Mouse (Mus musculus): ENCODE measurements around the gene Ccdc136. TPM values are rescaled to one million over a fixed set of nuclear protein-coding genes. Genes with fewer than 3 reads are reported as not detected.
"Not testable (repeated sequence)": the region's sequence is repeated elsewhere in the genome, so short reads cannot be mapped to it uniquely, and the experiment has no call there.

Gene Ccdc136
- 44.5 and 46.7 TPM in 2 replicates for polyA plus RNA-seq (2012; rRNA removed)

DNA sequence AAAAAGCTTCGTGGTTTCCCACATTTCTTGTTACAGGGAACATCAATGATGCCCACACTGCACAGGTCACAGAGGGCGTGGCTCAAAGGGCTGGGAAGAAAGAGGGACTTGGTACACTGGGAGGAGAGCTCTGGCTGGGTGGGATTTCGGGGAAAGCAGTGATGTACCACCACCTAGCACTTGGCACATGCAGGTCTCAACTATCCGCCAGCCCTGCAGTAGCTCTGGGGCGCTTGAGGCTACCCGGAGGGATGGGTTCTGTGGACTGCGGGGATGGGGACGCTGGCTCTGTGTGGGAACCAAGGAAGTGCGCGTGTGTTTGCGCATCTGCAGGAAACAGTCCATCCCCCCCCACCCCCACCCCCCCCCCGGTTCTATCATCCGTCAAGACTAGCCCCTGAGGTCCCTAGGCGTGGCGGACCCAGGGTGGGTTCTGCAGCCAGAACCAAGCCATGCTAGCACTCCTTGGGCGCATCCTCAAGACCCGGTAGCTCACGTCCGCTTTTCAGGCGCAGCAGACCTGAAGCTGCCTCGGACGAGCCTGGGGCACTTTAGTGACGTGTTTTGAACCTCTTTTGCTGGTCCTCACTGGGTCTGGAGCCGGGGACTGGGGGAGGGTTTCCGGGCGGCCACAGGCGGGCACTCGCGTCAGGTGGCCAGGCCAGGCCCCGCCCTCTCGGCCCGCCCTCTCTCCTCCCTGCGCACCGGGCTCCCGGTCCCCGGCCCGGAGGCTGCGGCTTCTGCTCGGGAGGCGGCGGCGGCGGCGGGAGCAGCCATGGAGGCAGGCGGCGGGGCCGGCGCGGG, at the start of gene Ccdc136:
Gene Ccdc136, plus strand, starts transcription at position 400 of the 804 bp plus-strand sequence.
- TF ChIP-seq CTCF (IDR thresholded peaks at IDR 0.05; ENCODE audit: borderline replicate concordance, extremely low read depth, insufficient read depth, insufficient read length) (no peak), POLR2A (IDR thresholded peaks at IDR 0.05; ENCODE audit: borderline replicate concordance, extremely low read depth, insufficient read depth, insufficient read length, poor library complexity, severe bottlenecking) (peak; percentile 75)
- peak; percentile 86 for DNase-seq (ENCODE audit: low read depth)

DNA sequence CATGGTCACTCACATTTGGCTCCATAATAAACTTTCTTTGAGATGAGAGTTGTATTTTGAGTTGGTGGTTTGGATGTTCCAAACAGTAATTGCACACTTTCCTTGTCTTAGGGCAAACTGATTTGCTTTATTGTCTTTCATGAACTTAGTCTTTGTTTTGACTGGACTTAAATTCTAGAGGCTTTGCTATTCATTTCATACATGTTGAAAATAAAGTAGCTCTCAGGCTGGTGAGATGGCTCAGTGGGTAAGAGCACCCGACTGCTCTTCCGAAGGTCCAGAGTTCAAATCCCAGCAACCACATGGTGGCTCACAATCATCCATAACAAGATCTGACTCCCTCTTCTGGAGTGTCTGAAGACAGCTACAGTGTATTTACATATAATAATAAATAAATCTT, 49.6 kb upstream of the Ccdc136 start:
- not testable (repeated sequence) for DNase-seq (ENCODE audit: low read depth)

DNA sequence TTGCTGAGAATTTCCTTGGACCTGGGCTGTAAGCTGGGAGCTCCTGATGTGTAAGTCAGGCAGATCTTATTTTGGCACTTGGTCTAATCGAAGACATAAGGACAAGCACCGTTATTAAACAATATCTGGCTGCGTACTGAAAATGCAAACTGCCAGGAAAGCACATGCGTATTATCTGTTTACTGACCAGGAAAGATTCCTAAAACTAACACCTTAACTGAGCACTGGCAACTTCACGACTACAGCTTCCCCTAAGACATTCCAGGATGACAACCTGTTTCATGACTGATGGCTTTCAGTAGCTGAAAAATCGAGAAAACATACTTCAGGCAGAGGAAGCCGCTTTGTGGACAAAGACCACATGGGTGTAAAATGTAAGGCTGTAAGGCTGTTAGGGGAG, 48.9 kb upstream of the Ccdc136 start:
- DNase-seq (ENCODE audit: low read depth), result no peak
- TF ChIP-seq CTCF (IDR thresholded peaks at IDR 0.05; ENCODE audit: borderline replicate concordance, extremely low read depth, insufficient read depth, insufficient read length) (no peak), POLR2A (IDR thresholded peaks at IDR 0.05; ENCODE audit: borderline replicate concordance, extremely low read depth, insufficient read depth, insufficient read length, poor library complexity, severe bottlenecking) (no peak)

DNA sequence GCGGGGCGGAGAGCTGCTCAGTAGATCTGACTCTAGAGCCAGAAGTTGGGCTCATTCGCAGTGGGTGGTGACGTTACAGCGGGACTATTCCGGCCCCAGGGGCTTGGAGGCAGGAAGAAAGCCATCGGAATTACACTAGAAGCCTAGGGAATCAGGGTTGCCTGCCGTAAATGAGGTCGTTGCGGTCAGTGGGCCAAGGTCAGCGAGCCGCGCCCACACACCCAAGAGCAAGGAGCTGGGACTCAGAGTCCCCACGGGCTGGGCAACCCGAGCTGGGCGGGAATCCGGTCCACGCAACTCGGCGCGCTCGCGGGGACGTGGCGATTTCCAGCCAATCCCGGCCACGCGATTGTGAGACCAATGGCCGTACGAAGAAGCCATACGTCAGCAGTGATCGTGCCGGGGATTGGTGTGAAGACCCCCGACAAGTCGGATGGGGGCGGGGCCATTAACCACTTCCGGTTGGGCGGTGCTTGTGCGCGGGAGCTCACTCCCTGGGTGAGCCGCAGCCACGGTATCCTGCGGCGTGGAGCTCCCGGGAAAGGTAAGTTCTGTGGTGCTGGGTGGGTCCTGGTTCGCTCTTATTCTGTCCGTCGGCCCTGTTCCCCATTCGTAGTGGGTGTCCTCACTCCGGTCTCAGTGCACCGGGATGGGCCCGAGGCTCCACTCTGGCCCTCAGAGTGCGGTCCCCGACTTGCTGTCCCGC, 48.3 kb upstream of the Ccdc136 start, which contains the start of gene Calu:
Gene Calu, plus strand, starts transcription at position 405 of the 706 bp plus-strand sequence.
- TF ChIP-seq POLR2A (IDR thresholded peaks at IDR 0.05; ENCODE audit: borderline replicate concordance, extremely low read depth, insufficient read depth, insufficient read length, poor library complexity, severe bottlenecking) (peak; percentile 78; the same call in 1 of the 2 replicates), CTCF (IDR thresholded peaks at IDR 0.05; ENCODE audit: borderline replicate concordance, extremely low read depth, insufficient read depth, insufficient read length) (no peak)
- DNase-seq (ENCODE audit: low read depth), result peak; percentile 100

DNA sequence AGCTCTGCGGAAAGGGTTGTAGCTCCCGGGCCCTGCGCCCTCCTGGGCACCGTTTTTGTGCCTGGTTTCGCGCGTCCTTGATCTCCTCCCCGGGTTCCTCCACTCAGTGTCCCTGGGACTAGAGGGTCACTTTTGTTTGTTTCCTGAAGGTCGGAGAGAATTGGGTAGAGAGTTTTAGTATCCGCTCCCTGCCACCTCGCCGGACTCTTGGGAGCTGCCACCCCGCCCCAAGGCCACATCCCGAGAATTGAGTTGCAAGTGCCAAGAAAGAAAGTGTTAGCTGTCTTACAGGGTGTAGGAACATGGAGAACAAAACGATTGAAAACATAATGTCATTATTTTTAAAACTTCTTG, 47.8 kb upstream of the Ccdc136 start:
- DNase-seq (ENCODE audit: low read depth), result no peak
- no peak for TF ChIP-seq POLR2A (IDR thresholded peaks at IDR 0.05; ENCODE audit: borderline replicate concordance, extremely low read depth, insufficient read depth, insufficient read length, poor library complexity, severe bottlenecking)
- TF ChIP-seq CTCF (IDR thresholded peaks at IDR 0.05; ENCODE audit: borderline replicate concordance, extremely low read depth, insufficient read depth, insufficient read length), result no peak

DNA sequence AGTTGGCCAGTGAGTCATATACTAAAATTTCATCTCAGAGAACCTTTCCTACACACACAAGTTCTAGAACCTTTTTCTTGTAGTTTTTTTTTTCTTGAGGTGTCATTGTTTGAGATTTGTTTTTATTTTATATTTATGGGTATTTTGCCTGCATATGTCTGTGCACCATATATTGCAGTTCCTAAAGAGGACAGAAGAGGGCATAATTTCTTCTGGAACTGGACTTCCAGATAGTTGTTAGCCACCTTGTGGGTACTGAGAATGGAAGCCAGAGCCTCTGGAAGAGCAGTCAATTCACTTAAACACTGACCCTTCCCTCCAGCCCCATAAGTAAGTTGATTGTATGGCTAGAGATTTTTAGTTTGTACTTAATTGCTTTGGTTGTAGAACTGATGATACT, 44.5 kb upstream of the Ccdc136 start:
- DNase-seq (ENCODE audit: low read depth), result no peak
- no peak for TF ChIP-seq CTCF (IDR thresholded peaks at IDR 0.05; ENCODE audit: borderline replicate concordance, extremely low read depth, insufficient read depth, insufficient read length)
- TF ChIP-seq POLR2A (IDR thresholded peaks at IDR 0.05; ENCODE audit: borderline replicate concordance, extremely low read depth, insufficient read depth, insufficient read length, poor library complexity, severe bottlenecking), result no peak

DNA sequence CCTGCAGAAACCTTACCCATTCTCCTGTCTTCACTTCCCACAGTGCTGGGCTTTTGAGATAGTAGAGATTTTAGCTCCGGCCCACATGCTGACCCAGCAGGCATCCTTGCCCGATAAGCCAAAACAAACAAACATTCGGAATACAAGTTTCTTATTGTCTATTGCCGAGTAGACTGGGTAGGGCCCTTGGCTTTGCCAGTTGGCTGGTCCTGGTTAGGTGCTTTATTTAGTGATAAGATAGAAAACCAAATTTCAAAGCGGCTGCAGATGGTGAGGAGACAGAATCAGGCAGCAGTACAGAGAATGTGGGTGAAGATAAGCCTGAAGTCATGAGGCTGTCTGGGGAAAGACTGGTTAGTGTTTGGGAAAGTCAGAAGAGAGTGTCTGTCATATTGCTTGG, 43.3 kb upstream of the Ccdc136 start:
- TF ChIP-seq POLR2A (IDR thresholded peaks at IDR 0.05; ENCODE audit: borderline replicate concordance, extremely low read depth, insufficient read depth, insufficient read length, poor library complexity, severe bottlenecking), result no peak
- TF ChIP-seq CTCF (IDR thresholded peaks at IDR 0.05; ENCODE audit: borderline replicate concordance, extremely low read depth, insufficient read depth, insufficient read length), result no peak

DNA sequence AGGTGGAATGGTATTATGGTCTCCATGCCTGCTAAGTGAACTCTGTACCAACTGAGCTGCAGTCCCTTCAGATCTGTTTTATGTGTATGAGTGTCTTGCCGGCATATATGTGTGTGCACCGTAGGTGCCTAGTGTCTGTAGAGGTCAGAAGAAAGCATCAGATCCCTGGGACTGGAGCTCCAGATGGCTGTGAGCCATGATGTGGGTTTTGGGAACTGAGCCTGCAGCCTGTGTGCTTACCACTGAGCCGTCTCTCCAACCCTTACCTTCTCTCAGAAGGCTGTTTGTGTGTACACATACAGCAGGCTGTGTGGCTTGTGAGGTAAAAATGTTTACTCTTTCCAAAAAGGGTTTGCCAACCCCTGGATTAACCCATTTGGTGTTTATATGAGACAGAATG, 36.7 kb upstream of the Ccdc136 start:
- DNase-seq (ENCODE audit: low read depth), result no peak
- no peak for TF ChIP-seq CTCF (IDR thresholded peaks at IDR 0.05; ENCODE audit: borderline replicate concordance, extremely low read depth, insufficient read depth, insufficient read length)
- TF ChIP-seq POLR2A (IDR thresholded peaks at IDR 0.05; ENCODE audit: borderline replicate concordance, extremely low read depth, insufficient read depth, insufficient read length, poor library complexity, severe bottlenecking), result no peak

More for the DNA sequence above, 43.3 kb upstream of the Ccdc136 start:
- DNase-seq (ENCODE audit: low read depth), result no peak

DNA sequence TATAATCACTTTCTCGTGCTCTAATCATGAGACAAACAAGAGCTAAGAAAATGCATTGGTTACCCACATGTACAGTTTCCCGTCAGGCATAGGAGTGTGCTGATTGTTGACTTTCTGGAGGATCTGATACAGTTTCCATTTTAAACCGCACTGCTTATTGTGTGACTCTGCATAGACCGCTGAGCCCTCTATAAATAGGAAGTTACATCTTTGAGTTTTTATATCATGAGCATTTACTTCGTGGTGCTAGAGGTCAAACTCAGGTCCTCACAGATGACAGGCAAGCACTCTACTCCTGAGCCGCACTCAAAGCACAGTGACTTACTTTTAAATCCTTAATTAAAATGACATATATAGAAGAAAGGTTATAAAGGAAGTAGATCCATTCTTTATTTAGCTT, 35.9 kb upstream of the Ccdc136 start:
- no peak for DNase-seq (ENCODE audit: low read depth)
- TF ChIP-seq CTCF (IDR thresholded peaks at IDR 0.05; ENCODE audit: borderline replicate concordance, extremely low read depth, insufficient read depth, insufficient read length) (no peak), POLR2A (IDR thresholded peaks at IDR 0.05; ENCODE audit: borderline replicate concordance, extremely low read depth, insufficient read depth, insufficient read length, poor library complexity, severe bottlenecking) (no peak)

DNA sequence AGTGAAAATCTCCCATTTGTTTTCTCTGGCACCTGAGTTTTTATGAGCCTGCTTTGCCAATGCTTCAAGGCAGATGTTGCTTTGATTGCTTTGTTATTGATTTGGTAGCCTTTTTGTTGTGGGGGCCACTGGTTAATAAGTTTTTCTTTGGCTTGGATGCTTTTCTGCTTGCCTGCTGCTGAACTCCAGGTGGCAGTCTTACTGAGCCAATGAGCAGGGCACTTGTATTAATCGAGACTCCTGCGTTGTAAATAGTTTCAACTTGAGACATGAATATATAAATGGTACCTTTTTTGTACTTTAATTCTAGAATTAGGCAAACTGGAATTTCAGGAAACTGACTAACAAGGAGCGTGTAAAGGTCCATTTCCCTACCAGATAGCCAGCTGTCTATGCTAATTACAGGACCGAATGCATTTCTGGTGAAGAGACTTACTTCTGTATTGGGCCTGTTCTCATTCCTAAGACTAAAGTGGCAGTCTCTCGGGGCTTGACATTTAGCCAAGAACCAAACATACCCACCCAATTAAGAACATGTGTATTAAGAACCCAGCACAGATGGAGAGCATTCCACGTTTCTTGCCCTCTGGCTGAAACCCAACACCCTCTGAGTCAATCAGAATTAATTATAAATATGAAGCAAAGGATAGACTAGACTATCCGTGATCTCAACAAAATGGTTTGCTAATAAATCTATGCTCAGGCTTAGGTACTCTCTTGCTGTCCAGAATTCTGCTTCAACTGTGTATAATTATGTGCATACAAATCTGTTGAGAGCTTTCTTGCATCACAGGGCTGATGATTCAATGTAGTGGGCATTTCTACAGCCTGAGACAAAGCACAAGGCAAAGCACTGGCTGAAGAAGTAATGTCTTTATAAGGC, 33.6 kb upstream of the Ccdc136 start:
- peak; percentile 95 for DNase-seq (ENCODE audit: low read depth)
- TF ChIP-seq POLR2A (IDR thresholded peaks at IDR 0.05; ENCODE audit: borderline replicate concordance, extremely low read depth, insufficient read depth, insufficient read length, poor library complexity, severe bottlenecking) (no peak), CTCF (IDR thresholded peaks at IDR 0.05; ENCODE audit: borderline replicate concordance, extremely low read depth, insufficient read depth, insufficient read length) (peak; percentile 52; the same call in 1 of the 2 replicates)

DNA sequence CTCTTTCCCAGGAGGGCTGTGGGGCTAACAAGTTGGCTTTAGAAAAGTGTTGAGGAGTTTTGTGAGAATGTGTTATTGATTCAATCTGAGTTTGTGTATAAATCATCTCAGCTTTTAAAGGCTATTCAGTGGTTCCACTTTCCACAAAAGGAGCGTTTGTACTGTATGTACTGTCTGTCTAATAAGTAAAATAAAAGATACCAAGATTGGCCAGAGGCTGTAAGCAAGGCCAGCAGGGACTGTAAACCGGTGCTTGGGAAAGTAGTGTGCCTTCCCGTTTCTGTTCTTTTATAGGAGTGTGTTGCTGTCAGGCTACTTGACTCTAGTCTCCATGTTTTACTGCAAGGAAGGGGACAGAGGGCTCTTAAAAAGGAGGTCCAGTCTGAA, 33.0 kb upstream of the Ccdc136 start:
- TF ChIP-seq POLR2A (IDR thresholded peaks at IDR 0.05; ENCODE audit: borderline replicate concordance, extremely low read depth, insufficient read depth, insufficient read length, poor library complexity, severe bottlenecking) (no peak), CTCF (IDR thresholded peaks at IDR 0.05; ENCODE audit: borderline replicate concordance, extremely low read depth, insufficient read depth, insufficient read length) (no peak)
- no peak for DNase-seq (ENCODE audit: low read depth)

All from brain, embryonic 14.5 days (tissue).